23 mouse cellular contexts compared by ENCODE assay signal in genomic region chr8:104733753-104734152, GRCm38 (mm10). TPM values are rescaled to one million over a fixed set of nuclear protein-coding genes. Genes with fewer than 3 reads are reported as not detected.
DNase-seq lines count a peak whose midpoint lies in the region; ATAC-seq lines count a peak whose summit lies in the region.
"Had no signal": no experiment of that assay in that cellular context is flagged by ENCODE, and none has a peak within 500 bp of the region (broad histone marks: within the 10 kb centered on the region; RNA-seq: fewer than 3 reads in every experiment).

TSS of gene Ces2a (plus strand) at chr8:104734003.

- H3K36me3 ChIP-seq in intestine, embryonic 15.5 days: no peaks in the 10 kb centered on the region
- no peaks in the 10 kb centered on the region for H3K36me3 ChIP-seq in liver, embryonic 16.5 days (ENCODE audit: control insufficient read depth, insufficient read depth)
- no peaks in the 10 kb centered on the region for H3K36me3 ChIP-seq in forebrain, embryonic 11.5 days (ENCODE audit: control insufficient read depth, insufficient read depth, low read length)
- H3K36me3 ChIP-seq: embryonic facial prominence, embryonic 13.5 days; heart, embryonic 13.5 days; hindbrain, embryonic 13.5 days had no signal

- H3K4me2 ChIP-seq in intestine, embryonic 15.5 days (replicated peaks): no peak within 1 kb of the TSS
- peak within 1 kb of the TSS; percentile 48 for H3K4me2 ChIP-seq in liver, embryonic 16.5 days (ENCODE audit: low read depth, low read length)
- no peak within 1 kb of the TSS for H3K4me2 ChIP-seq in forebrain, embryonic 11.5 days (ENCODE audit: low read depth, low read length, severe bottlenecking)
- H3K4me2 ChIP-seq: embryonic facial prominence, embryonic 13.5 days; heart, embryonic 13.5 days; hindbrain, embryonic 13.5 days had no signal

- H3K9ac ChIP-seq in intestine, embryonic 15.5 days: no peak within 1 kb of the TSS
- H3K9ac ChIP-seq in liver, embryonic 16.5 days (ENCODE audit: low read depth, low read length): no peak within 1 kb of the TSS
- no peak within 1 kb of the TSS for H3K9ac ChIP-seq in forebrain, embryonic 11.5 days (ENCODE audit: low read length)
- H3K9ac ChIP-seq: embryonic facial prominence, embryonic 13.5 days; heart, embryonic 13.5 days; hindbrain, embryonic 13.5 days had no signal

- peak; percentile 29 for DNase-seq in heart, adult 11 months
- DNase-seq in heart, postnatal 14 days: no peak
- DNase-seq in large intestine, adult 2 months (ENCODE audit: low read depth, low spot score): peak; percentile 39
- DNase-seq in urinary bladder, postnatal 4 days (ENCODE audit: low spot score in 2 of 2): no peak
- DNase-seq in neural tube, embryonic 10.5 days (ENCODE audit: extremely low spot score, low spot score): no peak
- no peak for DNase-seq in forebrain, embryonic 11.5 days (ENCODE audit: low spot score)
- DNase-seq: adrenal gland, postnatal 10 days; cerebellum, adult 18-20 months; cerebellum, adult 9-11 months; cerebellum, postnatal 36 days; gastrocnemius, adult 2 months; gastrocnemius, postnatal 25 days had no signal

- intact Hi-C loops in heart, postnatal 14 days (cut with DNase I): no loop called here

- peak; percentile 78; the same call in 1 of the 2 replicates for ATAC-seq in intestine, embryonic 15.5 days
- ATAC-seq in liver, embryonic 16.5 days (ENCODE audit: low read depth): peak; percentile 64
- no peak for ATAC-seq in forebrain, embryonic 11.5 days (replicated peaks; ENCODE audit: low FRiP score)
- ATAC-seq: forebrain, embryonic 14.5 days had no signal

- WGBS in intestine, embryonic 15.5 days: 70% methylated on average over 1 of the region's 1 CpGs
- WGBS in large intestine, adult 2 months: 23% methylated on average over 1 of the region's 1 CpGs
- WGBS in liver, embryonic 16.5 days (ENCODE audit: insufficient replicate concordance): 37% methylated on average over 1 of the region's 1 CpGs
- 75% methylated on average over 1 of the region's 1 CpGs for WGBS in forebrain, embryonic 11.5 days

- no peak within 1 kb of the TSS for H3K27ac ChIP-seq in intestine, embryonic 15.5 days
- peak within 1 kb of the TSS; percentile 63 for H3K27ac ChIP-seq in liver, embryonic 16.5 days (ENCODE audit: low read length)
- H3K27ac ChIP-seq in forebrain, embryonic 11.5 days (ENCODE audit: low read depth, low read length): no peak within 1 kb of the TSS
- H3K27ac ChIP-seq: embryonic facial prominence, embryonic 13.5 days; gastrocnemius, adult 2 months; heart, embryonic 13.5 days; hindbrain, embryonic 13.5 days had no signal

- H3K27me3 ChIP-seq in intestine, embryonic 15.5 days (replicated peaks): no peaks in the 10 kb centered on the region
- H3K27me3 ChIP-seq in liver, embryonic 16.5 days (ENCODE audit: control insufficient read depth, insufficient read depth, low read depth, low read length): no peaks in the 10 kb centered on the region
- no peaks in the 10 kb centered on the region for H3K27me3 ChIP-seq in forebrain, embryonic 11.5 days (ENCODE audit: control insufficient read depth, insufficient read depth, low read length)
- H3K27me3 ChIP-seq: embryonic facial prominence, embryonic 13.5 days; heart, embryonic 13.5 days; hindbrain, embryonic 13.5 days had no signal

- no peaks in the 10 kb centered on the region for H3K9me3 ChIP-seq in intestine, embryonic 15.5 days
- H3K9me3 ChIP-seq in liver, embryonic 16.5 days (replicated peaks; ENCODE audit: control insufficient read depth, low read length): no peaks in the 10 kb centered on the region
- no peaks in the 10 kb centered on the region for H3K9me3 ChIP-seq in forebrain, embryonic 11.5 days (ENCODE audit: control insufficient read depth, low read length)
- H3K9me3 ChIP-seq: embryonic facial prominence, embryonic 13.5 days; heart, embryonic 13.5 days; hindbrain, embryonic 13.5 days had no signal

- H3K4me1 ChIP-seq in intestine, embryonic 15.5 days (replicated peaks): no peaks in the 10 kb centered on the region
- no peaks in the 10 kb centered on the region; the same call in none of the 2 replicates for H3K4me1 ChIP-seq in liver, embryonic 16.5 days (ENCODE audit: control insufficient read depth, low read depth, low read length)
- H3K4me1 ChIP-seq in forebrain, embryonic 11.5 days (replicated peaks; ENCODE audit: control insufficient read depth, insufficient read depth, low read length): no peaks in the 10 kb centered on the region
- H3K4me1 ChIP-seq: embryonic facial prominence, embryonic 13.5 days; heart, embryonic 13.5 days; hindbrain, embryonic 13.5 days had no signal

- no peak within 1 kb of the TSS for H3K4me3 ChIP-seq in intestine, embryonic 15.5 days (replicated peaks)
- H3K4me3 ChIP-seq in liver, embryonic 16.5 days (ENCODE audit: low read depth, low read length): peak within 1 kb of the TSS; percentile 8; the same call in 1 of the 2 replicates
- no peak within 1 kb of the TSS for H3K4me3 ChIP-seq in forebrain, embryonic 11.5 days (ENCODE audit: low read depth, low read length)
- H3K4me3 ChIP-seq: embryonic facial prominence, embryonic 13.5 days; gastrocnemius, adult 2 months; heart, embryonic 13.5 days; hindbrain, embryonic 13.5 days had no signal

RNA-seq across cellular contexts. Expression of gene Ces2a, which starts in this region (rescaled TPM):
- total RNA-seq in heart, postnatal 14 days (2021): not detected
- 5.1 and 5.4 TPM in 2 replicates for polyA plus RNA-seq in intestine, embryonic 15.5 days (2015; fragmentation: Nextera tagmentation; extraction: Ambion mirVana)
- 86.2 and 136 TPM in 2 replicates for polyA plus RNA-seq in large intestine, adult 2 months (2012; rRNA removed)
- polyA plus RNA-seq in liver, embryonic 16.5 days (2015; fragmentation: Nextera tagmentation; extraction: Ambion mirVana): 28.6 and 34.4 TPM in 2 replicates
- polyA plus RNA-seq in forebrain, embryonic 11.5 days (2014; fragmentation: Nextera tagmentation; extraction: Ambion mirVana): not detected in 2 replicates
- total RNA-seq: gastrocnemius, adult 2 months; gastrocnemius, postnatal 25 days; granulocyte monocyte progenitor cell, adult 5-6 weeks; hematopoietic stem cell, adult 5-6 weeks; MEL had no signal
- polyA plus RNA-seq: C2C12; embryonic facial prominence, embryonic 13.5 days; forebrain, embryonic 14.5 days; heart, embryonic 13.5 days; heart, postnatal 0 days; hindbrain, embryonic 13.5 days had no signal

Comparison
In these comparisons a context has a peak if more than half of its experiments do, and no peak if none do; other contexts are left out.
1. DNase-seq: peak in heart, adult 11 months (single experiment) and large intestine, adult 2 months (single experiment); none in heart, postnatal 14 days (0 of 2), urinary bladder, postnatal 4 days (0 of 2), neural tube, embryonic 10.5 days (single experiment) and forebrain, embryonic 11.5 days (single experiment).